In genomic region chr6:32184402-32184985, GRCm38 (mm10) we compare ENCODE assay signal across 26 mouse cellular contexts.
DNase-seq lines count a peak whose midpoint lies in the region; ATAC-seq and TF ChIP-seq lines count a peak whose summit lies in the region.
"Had no signal": no experiment of that assay in that cellular context is flagged by ENCODE, and none has a peak within 500 bp of the region (broad histone marks: within the 10 kb centered on the region; RNA-seq: fewer than 3 reads in every experiment).

No protein-coding gene starts in this region.

- no peak for TF ChIP-seq CTCF in liver, adult 2 months (IDR thresholded peaks at IDR 0.05; ENCODE audit: low read depth, low read length)
- no peak for TF ChIP-seq CTCF in kidney, adult 2 months (conservative IDR thresholded peaks at IDR 0.05; ENCODE audit: insufficient read depth, insufficient read length, low read depth, low read length)

- peak; percentile 12 for DNase-seq in liver, adult 2 months (ENCODE audit: extremely low read depth, low read depth, low spot score)
- DNase-seq in liver, result no peak
- DNase-seq in kidney, adult 2 months, result no peak
- DNase-seq: adrenal gland, adult 2 months; adrenal gland, postnatal 14 days; cerebellum, adult 11 months; cerebellum, adult 2 months; cerebellum, postnatal 10 days; forebrain, postnatal 0 days; gastrocnemius, postnatal 25 days; heart, adult 18-20 months; heart, postnatal 10 days; heart, postnatal 4 days had no signal

- no peaks in the 10 kb centered on the region for H3K4me1 ChIP-seq in liver, adult 2 months (ENCODE audit: control insufficient read depth, insufficient read depth, low read length)
- H3K4me1 ChIP-seq in kidney, adult 2 months (ENCODE audit: control insufficient read depth, insufficient read depth, low read length), result no peaks in the 10 kb centered on the region
- H3K4me1 ChIP-seq: heart, embryonic 12.5 days; heart, embryonic 15.5 days; hindbrain, embryonic 15.5 days; intestine, embryonic 15.5 days had no signal

- 87% methylated on average over 4 of the region's 4 CpGs for WGBS in liver, adult 2 months
- WGBS in kidney, adult 2 months, result 89% methylated on average over 4 of the region's 4 CpGs

- no peak overlapping the region for H3K9ac ChIP-seq in liver, adult 2 months (ENCODE audit: low read depth, low read length)
- H3K9ac ChIP-seq: embryonic facial prominence, embryonic 12.5 days; embryonic facial prominence, embryonic 15.5 days; forebrain, postnatal 0 days; heart, embryonic 12.5 days; heart, embryonic 15.5 days; hindbrain, embryonic 12.5 days; hindbrain, embryonic 15.5 days; intestine, embryonic 15.5 days had no signal

- no peak overlapping the region for H3K4me3 ChIP-seq in liver, adult 2 months (ENCODE audit: insufficient read depth, low read depth, low read length)
- no peak overlapping the region for H3K4me3 ChIP-seq in kidney, adult 2 months (ENCODE audit: insufficient read depth, low read depth, low read length)
- H3K4me3 ChIP-seq: embryonic facial prominence, embryonic 12.5 days; embryonic facial prominence, embryonic 15.5 days; heart, embryonic 12.5 days; heart, embryonic 15.5 days; hindbrain, embryonic 12.5 days; hindbrain, embryonic 15.5 days; intestine, embryonic 15.5 days had no signal

- no peaks in the 10 kb centered on the region for H3K27me3 ChIP-seq in liver, adult 2 months (ENCODE audit: control insufficient read depth, insufficient read depth, low read length)
- no peaks in the 10 kb centered on the region for H3K27me3 ChIP-seq in kidney, adult 2 months (replicated peaks; ENCODE audit: control insufficient read depth, insufficient read depth, low read length)
- H3K27me3 ChIP-seq: embryonic facial prominence, embryonic 12.5 days; embryonic facial prominence, embryonic 15.5 days; heart, embryonic 12.5 days; heart, embryonic 15.5 days; hindbrain, embryonic 12.5 days; hindbrain, embryonic 15.5 days; intestine, embryonic 15.5 days had no signal

- no peaks in the 10 kb centered on the region for H3K36me3 ChIP-seq in liver, adult 2 months (ENCODE audit: control insufficient read depth, insufficient read depth, low read length)
- H3K36me3 ChIP-seq in kidney, adult 2 months (ENCODE audit: control insufficient read depth, insufficient read depth, low read length), result no peaks in the 10 kb centered on the region
- H3K36me3 ChIP-seq: embryonic facial prominence, embryonic 12.5 days; embryonic facial prominence, embryonic 15.5 days; hindbrain, embryonic 12.5 days; intestine, embryonic 15.5 days had no signal

- no peaks in the 10 kb centered on the region for H3K79me2 ChIP-seq in liver, adult 2 months (ENCODE audit: control insufficient read depth, insufficient read depth, low read length)

- no peak for TF ChIP-seq POLR2A in liver, adult 2 months (IDR thresholded peaks at IDR 0.05; ENCODE audit: extremely low read depth, insufficient read depth, low read length)
- no peak for TF ChIP-seq POLR2A in kidney, adult 2 months (IDR thresholded peaks at IDR 0.05; ENCODE audit: low read depth, low read length)

- H3K27ac ChIP-seq in liver, adult 2 months (replicated peaks; ENCODE audit: insufficient read depth, low read depth, low read length), result no peak overlapping the region
- H3K27ac ChIP-seq in kidney, adult 2 months (ENCODE audit: insufficient read depth, low read depth, low read length), result no peak overlapping the region
- H3K27ac ChIP-seq: embryonic facial prominence, embryonic 12.5 days; embryonic facial prominence, embryonic 15.5 days; heart, embryonic 15.5 days; hindbrain, embryonic 12.5 days; hindbrain, embryonic 15.5 days; intestine, embryonic 15.5 days had no signal

- peak; percentile 63 for ATAC-seq in common myeloid progenitor, adult 5-6 weeks (replicated peaks; ENCODE audit: low read depth, poor library complexity, severe bottlenecking)
- peak; percentile 85 for ATAC-seq in megakaryocyte, adult 5-6 weeks (ENCODE audit: poor library complexity, severe bottlenecking)
- peak; percentile 25; the same call in 1 of the 2 replicates for ATAC-seq in monocyte, adult 5-6 weeks (replicated peaks; ENCODE audit: insufficient number of reproducible peaks, low FRiP score, low TSS enrichment, poor library complexity, severe bottlenecking)
- no peak for ATAC-seq in inflammation-experienced regulatory T-cells, adult 6 months
- ATAC-seq: CD4-positive, CD25-positive, alpha-beta regulatory T cell, adult 4 months; forebrain, embryonic 14.5 days; forebrain, postnatal 0 days; intestine, embryonic 15.5 days had no signal
